Comparison of ENCODE assay signal across 23 mouse cellular contexts in genomic region chr16:22842871-22843270, GRCm38 (mm10). TPM values are rescaled to one million over a fixed set of nuclear protein-coding genes. Genes with fewer than 3 reads are reported as not detected.
"Had no signal": no experiment of that assay in that cellular context is flagged by ENCODE, and none has a peak within 500 bp of the region (broad histone marks: within the 10 kb centered on the region; RNA-seq: fewer than 3 reads in every experiment).

No protein-coding gene starts in this region.

- H3K9ac ChIP-seq: limb, embryonic 13.5 days had no signal

- H3K27me3 ChIP-seq: limb, embryonic 13.5 days had no signal

- H3K27ac ChIP-seq: kidney, postnatal 0 days; layer of hippocampus, adult 2 months; limb, embryonic 10.5 days; limb, embryonic 13.5 days had no signal

- H3K4me2 ChIP-seq: limb, embryonic 13.5 days; midbrain, embryonic 11.5 days had no signal

- DNase-seq: kidney, adult 2 months; kidney, postnatal 25 days; layer of hippocampus, adult 9-11 months; lung, adult 2 months; lung, postnatal 14 days; lung, postnatal 4 days; midbrain, embryonic 14.5 days; right cerebral cortex, adult 18-20 months; right cerebral cortex, postnatal 14 days; right cerebral cortex, postnatal 4 days; thymus, postnatal 25 days had no signal

- H3K9me3 ChIP-seq: limb, embryonic 10.5 days; limb, embryonic 13.5 days had no signal

- H3K4me3 ChIP-seq: layer of hippocampus, adult 2 months; limb, embryonic 10.5 days; limb, embryonic 13.5 days had no signal

RNA-seq across cellular contexts. Expression of gene Crygs, which starts 31.5 kb away (rescaled TPM):
- polyA plus RNA-seq: intestine, embryonic 14.5 days; large intestine, adult 2 months; limb, embryonic 10.5 days; limb, embryonic 13.5 days; lung, adult 2 months; lung, embryonic 16.5 days; midbrain, postnatal 0 days; neural tube, embryonic 11.5 days; neural tube, embryonic 14.5 days had no signal

RNA-seq across cellular contexts. Expression of gene Ahsg, which starts 48.2 kb away (rescaled TPM):
- polyA plus RNA-seq: kidney, adult 2 months; limb, embryonic 10.5 days; limb, embryonic 13.5 days; midbrain, embryonic 14.5 days; neural tube, embryonic 11.5 days; thymus, postnatal 0 days had no signal
